Mouse (Mus musculus) liver, postnatal 0 days (tissue): Measurements from ENCODE around the gene Atp6v0b.

Experiments
- CTCF ChIP-seq: sonication (generic); IDR thresholded peaks from 2 replicates; pipeline ENCODE4 v1.5.1; 2016; ENCODE audit warnings: antibody characterized with exemption, low read depth
- EP300 ChIP-seq: IDR thresholded peaks from 2 replicates; pipeline ENCODE4 v1.6.1; 2016; ENCODE audit warnings: antibody characterized with exemption, low read depth, mild to moderate bottlenecking

DNA sequence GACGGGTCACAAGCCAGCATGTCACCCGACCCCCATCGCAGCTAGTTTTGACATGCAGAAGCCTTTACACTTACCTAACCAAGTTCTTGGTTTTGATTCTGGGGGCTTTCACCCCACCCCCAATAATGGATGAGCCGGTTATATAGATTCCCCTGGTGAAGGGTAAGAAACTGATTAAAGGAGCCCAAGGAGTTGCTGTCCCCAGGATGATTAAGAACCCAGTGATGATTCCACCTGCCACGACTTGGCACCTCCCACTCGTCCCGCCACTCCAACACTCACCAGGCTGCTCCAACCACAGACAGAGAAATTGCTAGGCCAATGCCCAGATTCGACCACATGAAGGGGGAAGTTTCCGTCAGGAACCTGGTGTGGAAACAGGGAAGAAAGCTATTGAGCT, 1.1 kb downstream of the Atp6v0b start:
- no peak for TF ChIP-seq CTCF
- no peak for TF ChIP-seq EP300
